Mouse (Mus musculus) c-Kit-negative CD71-positive TER-119-positive erythroid progenitor cells, embryonic 14.5 days (primary cell): ENCODE measurements around the gene Gm14327.
"Not testable (repeated sequence)": the region's sequence is repeated elsewhere in the genome, so short reads cannot be mapped to it uniquely, and the experiment has no call there.

ENCODE experiments used
- DNase-seq: peaks from one replicate; pipeline ENCODE4 v3.0.0-alpha.2; 2013; ENCODE audit warnings: low read depth, low spot score

The Gm14327 gene

DNA sequence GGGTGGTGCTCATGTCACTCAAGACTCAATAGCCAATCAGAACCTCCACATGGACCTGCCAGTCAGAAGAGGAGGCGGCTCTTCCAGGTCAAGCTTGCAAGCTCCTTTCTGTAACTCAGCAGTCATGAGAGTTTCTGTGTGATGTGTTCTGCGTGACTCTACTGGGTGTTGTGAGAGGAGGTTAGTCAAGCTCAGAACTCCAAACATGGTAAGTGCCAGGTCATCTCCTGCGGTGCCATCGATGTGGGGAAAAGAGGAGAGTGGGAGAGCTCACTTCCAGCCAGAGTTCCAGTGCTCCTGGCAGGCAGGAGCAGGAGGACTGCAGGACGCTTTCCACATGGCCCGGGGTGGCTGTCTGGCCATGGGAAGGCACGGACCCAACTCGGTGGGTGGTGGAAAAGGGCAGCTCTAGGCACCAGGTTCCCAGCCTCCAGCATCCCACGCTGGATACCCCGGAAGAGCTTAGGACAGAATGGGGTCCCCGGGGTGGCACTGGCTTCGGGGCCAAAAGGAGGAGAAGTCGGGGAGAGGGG lies at the start of gene Gm14327:
TSS of gene Gm14327 (plus strand) at position 51 of the 533 bp plus-strand sequence.
- DNase-seq = not testable (repeated sequence)

DNA sequence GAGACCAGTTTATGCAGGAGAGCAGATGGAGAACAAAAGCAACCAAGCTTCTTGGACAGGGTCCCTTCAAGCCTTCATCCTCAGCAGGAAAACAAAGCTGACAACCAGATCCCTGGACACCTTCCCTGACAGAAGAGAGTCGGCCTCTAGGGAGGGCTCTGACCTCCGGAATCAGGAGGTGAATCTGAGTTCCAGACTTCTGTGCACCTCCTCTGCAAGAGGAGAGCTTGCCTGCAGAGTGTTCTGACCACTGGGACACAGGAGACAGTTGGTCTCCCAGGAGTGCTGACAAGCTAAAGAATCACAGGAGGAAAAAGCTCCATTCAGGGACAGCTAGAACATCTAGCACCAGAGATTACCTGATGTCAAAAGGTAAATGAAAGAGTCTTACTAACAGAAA lies 34.6 kb upstream of the Gm14327 start:
- not testable (repeated sequence) for DNase-seq

DNA sequence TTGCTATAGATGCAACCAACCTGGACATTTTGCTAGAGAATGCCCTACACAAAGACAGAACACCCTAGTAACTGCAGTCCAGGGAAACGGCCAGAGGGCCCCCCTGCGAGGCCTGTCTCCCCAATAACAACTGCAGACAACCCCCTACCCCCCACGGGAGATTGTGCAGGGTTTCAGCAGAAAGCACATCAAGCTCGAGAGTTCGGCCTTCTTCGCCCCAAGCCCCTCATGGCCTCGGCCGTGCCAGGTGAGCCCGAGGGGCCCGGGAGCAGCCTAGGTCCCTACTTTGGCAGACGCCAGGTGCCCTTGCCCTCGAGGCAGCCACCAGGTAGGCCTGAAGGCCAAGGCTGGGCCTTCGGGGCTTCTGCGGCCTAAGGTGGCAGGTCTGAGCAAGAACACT lies 9.2 kb upstream of the Gm14327 start:
- not testable (repeated sequence) for DNase-seq

DNA sequence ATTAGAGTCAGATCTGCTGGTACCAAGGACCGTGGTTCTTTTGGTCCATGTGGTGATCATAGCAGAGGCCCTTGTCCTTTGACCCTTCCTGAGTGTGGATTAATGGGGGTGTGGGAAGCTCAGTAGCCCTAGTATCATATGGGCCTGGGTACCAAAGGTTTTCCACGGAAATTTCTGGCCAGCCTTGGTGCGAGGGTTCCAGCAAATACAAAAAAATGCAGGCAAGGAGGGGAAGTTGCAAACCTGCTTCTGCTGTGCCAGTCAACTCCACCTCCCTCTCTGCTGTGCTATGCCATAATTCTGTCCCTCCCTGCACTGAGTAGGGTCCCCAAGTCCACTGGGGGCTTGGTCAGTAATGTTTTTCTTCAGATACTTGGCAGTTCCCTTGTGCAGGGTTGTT lies 1.3 kb downstream of the Gm14327 start:
- DNase-seq = not testable (repeated sequence)

DNA sequence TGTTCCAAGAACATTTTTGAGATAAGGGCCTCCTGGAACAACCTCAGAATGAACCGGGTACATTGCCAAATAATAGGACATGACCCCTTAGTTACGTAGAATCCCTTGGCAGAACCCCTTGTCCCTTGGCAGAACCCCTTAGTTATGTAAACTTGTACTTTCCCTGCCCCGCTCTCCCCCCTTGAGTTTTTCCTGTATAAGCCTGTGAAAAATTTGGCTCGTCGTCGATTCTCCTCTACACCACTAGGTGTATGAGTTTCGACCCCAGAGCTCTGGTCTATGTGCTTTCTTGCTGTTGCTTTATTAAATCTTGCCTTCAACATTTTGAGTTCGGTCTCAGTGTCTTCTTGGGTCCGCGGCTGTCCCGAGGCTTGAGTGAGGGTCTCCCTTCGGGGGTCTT lies 6.4 kb downstream of the Gm14327 start:
- DNase-seq = not testable (repeated sequence)

DNA sequence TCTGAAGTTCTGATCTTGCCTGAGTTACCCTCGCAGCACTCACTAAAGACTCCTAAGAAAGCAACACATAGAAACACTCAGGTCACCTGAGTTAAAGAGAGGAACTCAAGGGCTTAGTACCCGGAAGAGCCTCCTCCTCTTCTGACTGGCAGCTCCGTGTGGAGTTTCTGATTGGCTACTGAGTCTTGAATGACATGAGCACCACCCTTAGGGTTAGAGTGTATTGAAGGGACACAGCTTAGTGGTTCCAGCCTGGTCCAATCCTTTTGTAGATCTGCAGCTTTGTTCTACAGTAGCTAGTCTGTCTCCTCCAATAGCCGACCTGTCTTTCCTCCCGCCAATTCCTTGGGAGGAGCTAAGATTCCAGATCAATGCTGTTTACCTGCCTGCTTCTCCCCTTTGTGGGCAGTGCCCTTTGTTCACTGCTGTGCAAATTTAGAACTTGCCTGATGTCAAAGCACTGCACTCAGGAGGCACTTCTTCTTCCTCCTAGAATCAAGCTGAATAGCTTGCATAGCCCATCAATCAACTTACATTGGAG lies 28.7 kb downstream of the Gm14327 start, which contains the start of gene Zfp972:
TSS of gene Zfp972 (minus strand) at position 51 of the 541 bp plus-strand sequence.
- not testable (repeated sequence) for DNase-seq
